Mouse (Mus musculus) MN1 (cell line): ENCODE data around the gene Herc1.
A peak's percentile ranks its signal among the peaks of the same experiment; 100 is the strongest.

Source experiments
- DNase-seq: peaks from one replicate; pipeline ENCODE4 v3.0.0-alpha.2; 2016; ENCODE audit warnings: low spot score

Herc1 gene

DNA sequence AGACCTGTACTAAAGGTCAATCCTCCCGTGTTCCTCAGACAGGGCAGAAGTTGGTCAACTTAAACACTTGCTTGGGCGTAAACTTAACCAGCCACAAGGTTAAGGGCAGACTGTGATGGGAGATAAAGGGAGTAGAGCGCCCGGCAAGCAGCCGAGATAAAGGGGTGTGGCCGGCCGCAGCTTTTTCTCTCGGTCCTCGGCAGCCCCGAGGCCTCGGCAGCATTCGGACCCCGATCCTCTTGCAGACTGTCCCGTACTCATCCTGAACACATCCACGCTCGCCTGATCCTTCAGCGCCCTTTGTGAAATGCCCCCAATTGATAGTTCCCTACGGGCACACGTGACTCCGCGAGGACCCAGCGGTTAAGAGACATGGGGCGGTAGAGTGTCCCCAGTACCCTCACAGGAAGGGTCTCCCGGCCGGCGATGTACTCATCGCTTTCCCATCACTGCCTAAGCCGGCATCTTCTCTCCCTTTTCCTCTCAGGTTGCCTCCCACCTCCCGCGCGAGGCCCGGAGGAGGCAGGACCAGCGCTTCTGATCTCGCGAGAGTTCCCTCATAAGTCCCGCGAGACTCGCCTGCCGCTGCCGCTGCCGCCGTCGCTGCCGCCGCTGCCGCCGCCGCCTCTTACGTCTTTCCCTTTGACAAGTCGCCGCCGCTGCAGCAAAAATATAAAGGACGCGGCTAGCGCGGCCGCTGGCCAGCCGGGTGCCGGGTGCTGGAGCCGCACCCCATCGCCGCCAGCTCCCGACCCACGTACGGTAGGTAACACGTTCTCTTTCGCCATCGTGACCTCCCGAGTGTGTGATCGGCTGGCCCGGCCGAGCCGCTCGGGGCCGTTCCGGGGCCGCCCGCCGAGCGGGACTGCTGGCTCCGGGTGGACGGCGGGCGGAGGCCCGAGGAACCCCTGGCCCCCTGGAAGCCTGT lies at the start of gene Herc1:
Herc1 (plus strand) TSS at position 591 of the 928 bp plus-strand sequence.
- peak; percentile 97 for DNase-seq

DNA sequence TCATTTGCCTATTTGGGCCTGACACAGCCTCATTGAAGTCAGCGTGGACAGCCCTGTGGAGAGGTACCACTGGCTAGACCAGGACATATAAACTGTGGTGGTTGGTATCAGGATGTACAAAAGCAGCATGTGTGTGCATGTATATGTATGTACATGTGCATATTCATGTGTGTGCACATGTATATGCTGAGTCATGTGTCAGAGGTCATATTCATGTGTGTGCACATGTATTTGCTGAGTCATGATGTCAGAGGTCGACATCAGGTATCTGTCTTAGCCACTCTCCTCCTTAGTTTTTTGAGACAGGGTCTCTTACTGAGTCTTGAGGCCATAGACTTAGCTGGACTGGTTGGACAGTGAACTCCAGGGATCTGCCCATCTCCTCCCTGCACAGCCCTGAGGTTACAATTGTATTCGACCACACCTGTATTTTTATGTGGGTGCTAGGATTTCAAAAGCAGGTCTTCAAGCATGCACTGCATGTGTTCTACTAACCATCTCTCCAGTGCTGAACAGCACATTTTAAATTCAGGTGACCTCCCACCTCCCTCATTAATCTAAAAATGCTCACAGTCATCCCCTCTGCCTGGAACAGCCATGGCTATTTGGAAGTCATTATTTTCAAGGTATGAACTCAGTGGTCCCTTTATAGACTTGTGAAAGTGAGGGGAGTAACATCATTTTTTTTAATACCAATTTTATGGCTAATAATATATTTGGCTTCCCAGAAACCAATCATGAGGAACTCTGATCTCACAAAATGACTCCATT lies 45.7 kb upstream of the Herc1 start:
- no peak for DNase-seq

DNA sequence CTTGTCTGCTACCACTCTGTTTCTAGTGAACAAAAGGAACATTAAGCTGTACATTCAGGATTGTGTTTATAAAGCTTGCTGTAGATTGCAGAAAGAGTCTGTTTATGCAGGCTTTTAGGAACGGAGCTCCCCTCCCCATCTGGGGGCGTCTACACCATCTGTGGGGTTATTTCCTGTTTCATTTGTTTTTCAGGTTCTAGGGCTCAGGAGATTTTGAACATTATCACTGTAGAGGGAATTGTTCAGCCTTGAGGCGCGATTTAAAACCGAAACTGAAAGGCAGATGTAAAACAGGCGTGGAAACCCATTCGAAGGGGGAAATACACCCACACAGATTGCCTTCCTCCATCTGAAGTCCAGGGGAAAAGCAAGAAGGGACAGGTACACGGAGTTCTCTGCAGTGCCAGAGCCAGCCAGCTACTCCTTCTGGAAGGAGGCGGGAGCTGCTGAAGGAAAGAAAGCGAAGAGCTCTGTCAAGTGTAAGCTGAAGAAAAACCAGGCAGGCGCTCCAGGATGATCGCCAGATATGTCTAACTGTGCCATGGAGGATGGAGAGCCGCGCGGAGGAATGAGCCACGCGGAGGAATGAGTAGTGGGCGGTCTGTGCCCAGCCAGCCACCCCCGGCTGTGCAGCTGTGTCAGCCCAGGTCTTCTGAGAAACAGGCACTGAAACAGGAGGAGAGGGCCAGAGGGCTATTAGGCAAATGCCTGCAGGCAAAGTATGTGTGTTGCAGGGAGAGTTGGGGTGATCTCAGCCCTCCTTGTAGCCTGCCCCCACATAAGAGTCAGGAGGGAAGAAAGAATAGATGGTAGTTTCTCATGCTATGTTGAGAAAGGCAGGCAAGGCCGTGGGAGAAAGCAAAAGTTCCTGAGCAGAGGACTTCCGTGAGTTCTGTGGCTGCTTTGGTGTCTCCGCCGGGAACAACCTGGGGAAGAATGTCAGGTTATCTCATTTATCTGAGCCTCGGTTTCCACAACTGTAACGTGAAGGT lies 44.8 kb upstream of the Herc1 start:
- DNase-seq: peak; percentile 59

DNA sequence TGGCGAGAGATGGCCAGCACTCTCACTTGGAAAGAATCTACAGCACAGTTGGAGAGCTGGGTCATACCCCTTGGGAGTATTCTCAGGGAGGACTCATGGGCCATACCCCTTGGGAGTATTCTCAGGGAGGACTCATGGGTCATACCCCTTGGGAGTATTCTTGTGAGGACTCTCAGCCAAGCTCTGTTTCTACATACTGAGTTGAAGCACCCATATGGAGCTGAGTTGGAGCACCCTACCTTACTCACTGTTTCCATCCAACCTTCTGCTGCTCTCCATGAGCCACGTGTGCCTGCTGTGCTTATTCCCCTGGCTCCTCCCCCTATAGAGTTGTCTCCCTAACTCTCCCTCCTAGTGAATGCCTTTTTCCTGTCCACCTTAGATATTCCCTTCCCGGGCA lies 43.8 kb upstream of the Herc1 start:
- DNase-seq: no peak

DNA sequence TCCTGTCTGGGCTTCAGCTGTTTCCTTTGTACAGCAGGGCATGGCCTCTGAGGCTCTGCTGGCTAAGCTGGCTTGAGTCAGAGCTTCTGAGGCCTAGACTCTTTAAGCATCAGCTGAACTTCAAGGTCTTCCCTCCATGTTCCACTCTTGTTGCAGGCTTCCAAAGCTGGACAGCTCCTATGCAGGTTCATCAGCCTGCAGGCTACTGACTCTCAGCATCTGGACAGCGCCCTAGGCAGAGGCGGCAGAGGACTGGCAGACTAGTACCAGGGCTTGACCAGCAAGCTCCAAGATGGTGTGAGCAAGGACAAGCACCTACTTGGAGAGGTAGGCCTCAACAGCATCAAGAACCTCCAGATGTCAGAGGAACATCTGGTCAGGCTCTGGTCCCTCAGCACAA lies 42.9 kb upstream of the Herc1 start:
- DNase-seq: no peak

DNA sequence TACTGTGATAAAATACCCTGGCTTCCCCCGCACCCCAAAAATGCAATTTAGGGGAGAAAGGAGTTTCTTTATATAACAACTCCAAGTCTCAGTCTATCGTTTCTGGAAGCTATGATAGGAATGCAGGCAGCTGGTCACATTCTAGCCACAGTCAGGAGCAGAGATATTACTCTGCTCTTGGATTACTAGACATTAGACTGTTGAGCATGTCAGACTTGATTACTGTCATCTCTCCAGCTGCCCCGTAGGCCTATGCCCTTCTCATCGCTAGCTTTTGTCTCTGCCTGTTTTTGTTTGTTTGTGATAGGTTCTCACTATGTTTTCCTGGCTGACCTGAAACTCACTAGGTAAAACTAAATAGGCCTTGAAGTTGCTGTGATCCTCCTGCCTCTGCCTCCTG lies 41.5 kb upstream of the Herc1 start:
- no peak for DNase-seq

DNA sequence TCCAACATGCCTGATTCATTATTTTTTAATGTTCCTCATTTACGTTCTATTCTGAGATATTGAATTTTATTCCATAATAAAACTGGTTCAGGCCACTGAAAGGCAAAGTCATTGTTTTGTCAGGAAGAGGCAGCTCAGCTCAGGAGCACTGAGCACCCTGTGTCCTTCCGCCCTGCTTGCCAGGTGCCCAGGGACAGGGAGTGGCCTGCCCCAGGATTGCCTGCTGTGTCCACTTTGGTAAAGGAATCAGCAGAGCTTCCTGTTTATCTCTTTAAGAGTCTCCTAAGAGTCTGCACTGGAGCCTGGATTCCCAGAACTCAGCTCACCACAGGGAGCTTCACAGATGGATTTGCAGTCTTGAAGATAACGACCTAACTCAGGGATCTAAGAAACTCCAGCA lies 38.8 kb upstream of the Herc1 start:
- DNase-seq: peak; percentile 40

DNA sequence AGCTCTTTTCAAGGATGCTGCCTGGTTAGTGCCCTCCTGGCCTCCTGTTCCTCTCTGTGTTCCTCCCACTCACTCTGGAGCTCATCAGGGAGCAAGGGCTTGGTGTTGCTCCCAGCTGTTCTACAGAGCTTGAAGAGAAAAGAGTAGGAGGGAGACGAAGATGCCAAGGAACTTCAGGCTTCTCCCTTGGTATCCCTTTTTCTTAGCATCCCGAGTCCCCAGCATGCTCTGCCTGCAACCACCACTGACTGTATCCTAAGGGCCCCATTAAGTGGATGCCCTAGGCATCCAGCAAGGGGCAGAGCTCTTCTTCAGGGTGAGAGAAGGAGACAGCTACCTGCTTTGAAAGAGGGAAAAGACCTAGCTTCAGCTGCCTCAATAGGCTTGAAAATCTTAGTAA lies 33.6 kb upstream of the Herc1 start:
- DNase-seq: no peak

DNA sequence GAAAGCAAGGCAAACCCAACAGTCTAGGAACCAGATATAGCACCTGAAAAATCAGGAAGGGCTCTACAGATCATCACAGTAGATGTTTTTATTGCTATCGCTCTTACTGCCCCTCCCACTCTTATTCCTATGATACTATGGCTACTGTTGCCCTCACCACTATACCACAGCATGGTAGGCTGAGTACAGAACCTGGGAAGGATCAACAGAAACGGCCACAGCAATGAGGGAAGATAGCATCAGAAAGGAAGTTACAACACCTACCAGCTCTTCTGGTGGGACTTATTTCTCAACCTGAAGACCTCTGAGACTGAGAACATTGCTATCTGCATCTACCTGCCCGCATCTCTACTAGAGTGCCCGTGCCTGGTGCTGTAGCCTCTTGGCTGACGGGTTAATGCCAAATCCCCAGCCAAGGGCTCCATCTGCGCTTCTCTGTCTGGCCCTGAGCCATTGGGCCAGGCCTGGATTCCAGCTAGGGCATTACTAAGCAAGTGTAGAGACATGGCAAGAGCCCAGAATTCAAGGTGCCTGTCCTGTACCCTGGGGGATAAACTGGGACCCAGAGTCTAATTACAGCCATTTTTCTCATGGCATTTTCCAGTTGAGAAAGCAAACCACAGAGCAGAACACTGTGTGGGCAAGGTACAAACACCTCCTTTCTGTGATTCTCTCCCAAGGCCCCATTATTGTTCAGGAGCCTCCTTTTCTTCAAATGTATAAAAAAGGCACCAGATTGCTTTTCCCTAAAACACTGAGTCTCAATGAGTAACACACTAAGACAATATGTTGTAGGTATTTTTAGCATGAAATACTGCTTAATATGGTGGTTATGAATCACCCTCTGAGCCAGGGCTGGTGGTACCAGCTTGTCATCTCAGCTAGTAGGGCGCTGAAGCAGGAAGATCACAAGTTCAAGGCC lies 28.0 kb upstream of the Herc1 start:
- DNase-seq: peak; percentile 58

DNA sequence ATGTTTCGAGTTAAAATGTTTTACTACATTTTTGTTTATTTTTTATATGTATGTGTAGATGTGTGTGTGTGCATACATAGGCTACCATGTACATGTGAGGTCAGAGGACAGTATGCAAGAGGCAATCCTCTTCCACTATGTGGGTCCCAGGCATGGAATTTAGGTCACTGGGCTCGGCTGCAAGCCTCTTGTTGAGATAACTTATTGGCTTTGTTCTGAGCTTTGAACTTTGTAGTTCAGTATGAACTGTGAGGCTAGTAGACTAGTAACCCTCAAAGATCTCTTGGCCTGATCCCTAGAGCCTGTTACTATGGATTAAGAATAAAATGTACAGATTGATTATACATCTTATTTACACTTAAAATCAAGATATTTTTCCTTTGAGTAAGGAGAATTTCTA lies 23.4 kb upstream of the Herc1 start:
- no peak for DNase-seq

DNA sequence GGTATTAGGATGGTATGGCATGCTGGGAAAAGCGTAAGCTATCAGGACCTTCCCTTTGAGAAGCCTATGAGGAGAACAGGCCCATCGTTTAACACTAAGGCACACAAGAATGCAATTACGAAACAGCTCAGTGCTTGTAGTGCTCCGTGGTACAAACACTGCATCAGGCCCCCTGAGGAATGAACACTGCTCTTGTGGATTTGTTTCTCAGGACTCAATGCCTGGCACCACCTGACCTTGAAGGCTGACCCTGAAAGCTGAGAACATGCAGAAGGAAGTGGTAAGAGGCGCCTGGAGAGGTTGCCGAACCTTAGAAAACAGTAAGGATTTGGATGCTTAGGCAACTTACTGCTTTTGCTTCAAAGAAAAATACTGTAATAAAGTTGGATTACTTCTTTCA lies 20.8 kb upstream of the Herc1 start:
- DNase-seq: no peak

DNA sequence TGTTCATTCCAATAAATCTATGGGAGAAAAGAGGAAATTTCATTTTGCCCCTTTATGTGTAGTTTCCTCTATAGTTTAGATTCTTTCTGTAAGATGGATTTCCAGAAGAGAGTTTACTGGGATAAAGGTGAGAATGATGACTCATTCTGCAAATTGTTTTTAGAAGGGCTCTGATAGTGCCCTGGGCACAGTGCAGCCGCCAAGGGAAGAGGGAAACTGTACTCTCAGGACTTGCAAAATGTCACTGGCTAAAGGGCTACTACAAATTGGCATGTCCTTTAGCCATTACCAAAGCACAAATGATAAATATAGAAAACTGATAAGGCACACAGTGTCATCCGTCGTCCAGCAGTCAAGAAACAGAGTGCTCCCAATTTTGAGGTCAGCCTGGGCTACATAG lies 19.8 kb upstream of the Herc1 start:
- DNase-seq: no peak

DNA sequence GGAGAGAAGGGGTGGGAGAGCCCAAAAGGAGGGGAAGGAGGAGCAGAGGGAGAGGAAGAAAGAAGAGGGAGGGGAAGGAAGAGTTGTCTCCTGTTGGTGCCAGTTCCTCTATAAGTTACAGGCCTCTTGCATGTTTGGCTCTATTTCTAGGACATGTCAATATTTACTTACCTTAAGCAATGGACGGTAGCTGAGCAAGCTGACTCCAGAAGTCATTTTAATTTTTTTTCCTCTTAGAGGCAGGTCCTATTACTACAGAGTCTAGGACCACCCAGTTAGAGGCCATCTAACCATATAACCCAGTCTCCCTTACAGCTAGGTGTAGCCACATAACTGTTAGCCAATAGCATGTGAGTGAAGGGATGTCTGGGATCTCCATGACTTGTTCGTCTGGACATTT lies 18.7 kb upstream of the Herc1 start:
- no peak for DNase-seq

DNA sequence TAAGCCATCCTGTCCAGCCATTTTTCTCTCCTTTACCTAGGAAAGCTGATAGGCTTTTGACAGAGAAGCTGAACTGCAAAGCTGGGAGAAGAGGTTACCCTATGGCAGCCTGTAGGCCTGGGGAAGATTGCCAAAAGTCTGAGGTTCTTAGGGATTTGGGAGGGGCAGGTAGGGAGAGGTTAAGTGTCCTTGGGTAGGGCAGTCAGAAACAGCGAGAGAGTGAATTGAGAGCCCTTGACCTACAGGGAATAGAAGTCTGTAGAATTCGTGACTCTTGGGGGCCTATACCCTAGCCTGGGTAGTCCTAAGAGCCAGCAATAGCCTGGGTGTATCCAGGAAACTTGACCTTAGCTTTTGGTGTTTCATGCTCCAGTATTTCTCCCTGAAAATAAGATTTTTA lies 17.9 kb upstream of the Herc1 start:
- DNase-seq: no peak

DNA sequence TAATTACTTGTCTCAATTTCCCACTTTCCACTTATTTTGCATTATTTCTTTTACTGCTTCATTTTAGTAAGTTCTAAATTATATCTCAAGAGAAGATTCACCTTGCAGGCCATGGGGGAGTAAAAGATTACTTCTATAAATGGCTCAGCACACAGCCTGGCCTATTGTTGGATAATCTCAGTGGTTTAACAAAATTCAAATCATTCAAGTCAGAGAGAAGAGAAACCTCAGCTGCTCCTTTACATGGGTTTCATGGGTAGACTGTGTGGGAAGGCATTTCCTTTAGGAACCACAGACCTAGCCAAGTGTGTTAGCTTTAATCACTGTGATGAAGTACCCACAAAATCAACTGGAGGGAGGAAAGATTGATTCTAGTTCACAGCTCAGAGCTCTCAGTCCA lies 13.0 kb upstream of the Herc1 start:
- DNase-seq: no peak

DNA sequence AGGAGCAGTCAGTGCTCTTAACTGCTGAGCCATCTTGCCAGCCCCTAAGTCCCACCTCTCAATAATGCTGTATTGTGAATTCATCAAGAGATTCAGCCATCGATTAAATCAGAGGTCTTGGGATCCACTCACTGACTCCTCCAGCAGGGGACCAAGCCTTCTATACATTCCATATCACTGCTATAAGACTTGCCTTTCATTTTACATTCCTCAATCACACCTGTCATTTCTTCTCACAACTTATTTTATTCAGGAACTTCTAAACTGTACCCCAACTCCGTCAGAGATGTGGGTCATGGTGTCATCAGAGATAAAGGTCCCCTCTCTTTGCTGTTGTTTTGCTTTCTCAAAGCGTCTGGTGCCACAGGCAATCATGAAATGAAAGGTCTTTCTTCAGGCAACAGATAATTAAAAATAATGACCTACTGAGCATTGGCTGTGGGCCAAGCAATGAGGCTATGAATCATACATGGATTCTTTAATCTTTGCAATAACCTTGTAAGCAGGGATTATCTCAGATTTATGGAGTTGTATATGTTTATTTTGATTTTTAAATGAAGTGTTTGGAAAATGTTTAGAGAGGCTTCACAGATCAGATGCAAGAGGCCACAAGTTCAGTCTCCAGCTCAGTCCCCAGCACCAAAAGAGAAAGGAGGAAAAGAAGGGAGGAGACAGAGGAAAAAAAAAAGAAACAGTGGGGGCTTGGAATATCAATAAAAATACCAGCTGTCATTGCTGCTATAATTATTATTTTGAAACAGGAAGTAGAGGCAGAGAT lies 12.1 kb upstream of the Herc1 start:
- peak; percentile 53 for DNase-seq

DNA sequence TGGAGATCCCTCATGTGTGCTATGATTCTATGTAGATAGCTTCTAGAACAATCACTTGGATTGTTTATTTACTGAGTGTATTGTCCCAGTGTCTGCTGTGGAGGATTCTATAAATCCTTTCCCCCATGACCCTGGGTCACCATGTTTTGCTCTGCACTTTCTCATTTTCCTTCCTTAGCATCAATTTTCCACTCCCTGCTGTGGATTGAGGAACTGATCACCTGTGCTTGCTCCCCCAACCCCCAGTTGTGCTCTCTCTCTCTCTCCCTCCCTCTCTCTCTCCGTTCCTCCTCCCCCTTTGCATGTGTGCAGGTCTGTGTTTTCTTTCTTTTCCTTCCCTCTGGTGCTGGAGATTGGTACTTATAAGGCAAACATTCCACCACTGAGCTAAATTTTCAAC lies 10.5 kb upstream of the Herc1 start:
- no peak for DNase-seq

DNA sequence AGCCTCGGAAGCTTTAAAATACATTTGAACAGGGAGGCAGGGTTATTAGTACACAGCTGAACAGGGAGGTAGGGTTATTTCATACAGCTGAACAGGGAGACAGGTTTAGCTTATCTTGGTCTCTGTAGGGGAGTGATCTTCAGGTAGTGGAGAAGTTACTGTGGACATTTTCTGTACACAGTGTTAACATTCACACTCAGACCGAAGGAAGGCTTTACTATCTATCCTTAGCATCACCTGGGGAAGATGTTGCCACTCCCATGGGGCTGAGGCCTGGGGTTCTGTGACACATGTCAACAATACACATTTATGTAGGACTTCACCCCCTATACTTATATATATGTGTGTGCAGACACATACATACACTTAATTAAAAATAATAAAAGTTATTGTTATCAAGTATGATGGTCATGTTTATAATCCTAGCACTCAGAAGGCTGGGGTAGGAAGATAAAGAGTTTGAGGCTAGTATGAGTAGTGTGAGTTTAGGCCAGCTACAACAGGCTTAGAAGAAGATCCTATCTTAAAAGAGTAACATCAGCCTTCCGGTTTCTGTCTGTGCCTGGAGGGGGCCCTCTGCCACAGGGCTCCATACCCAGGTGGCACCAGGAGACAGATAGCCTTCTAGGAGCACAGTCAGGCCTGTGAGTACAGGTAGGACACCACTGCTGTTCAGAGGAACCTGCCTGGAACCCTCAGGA lies 9.7 kb upstream of the Herc1 start:
- DNase-seq: no peak

DNA sequence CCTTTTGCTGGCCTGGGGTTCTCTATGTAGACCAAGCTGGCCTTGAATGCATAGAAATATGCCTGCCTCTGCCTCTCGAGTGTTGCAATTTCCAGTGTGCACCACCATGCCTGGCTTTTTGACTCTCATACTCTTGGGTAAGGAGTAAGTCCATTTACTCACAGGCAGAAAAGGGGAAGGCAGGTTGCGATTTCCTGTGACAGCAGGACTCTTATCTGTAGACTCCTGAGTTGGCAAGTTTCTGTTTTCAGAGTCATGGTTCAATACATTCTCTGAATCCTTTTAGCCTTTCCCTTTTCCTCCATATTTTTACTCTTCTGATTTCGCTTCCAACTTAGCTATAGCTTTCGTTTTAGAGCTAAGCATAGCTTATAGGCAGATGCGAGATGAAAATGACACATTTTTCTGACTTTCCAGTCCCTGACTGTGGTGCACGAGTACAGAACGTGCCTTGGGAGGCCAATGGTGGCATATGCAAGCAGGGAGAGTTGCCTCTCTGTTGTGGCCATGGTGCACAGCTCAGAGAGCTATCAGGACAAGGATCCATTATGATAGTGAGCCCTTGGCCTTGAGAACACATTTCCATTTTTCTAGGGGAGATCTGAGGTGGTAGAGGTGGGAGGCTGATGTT lies 2.7 kb upstream of the Herc1 start:
- no peak for DNase-seq
